Comparison of ENCODE assay signal across 19 mouse cellular contexts in genomic region chr3:151943542-151943941, GRCm38 (mm10).
DNase-seq lines count a peak whose midpoint lies in the region; ATAC-seq lines count a peak whose summit lies in the region.
"Had no signal": no experiment of that assay in that cellular context is flagged by ENCODE, and none has a peak within 500 bp of the region (broad histone marks: within the 10 kb centered on the region; RNA-seq: fewer than 3 reads in every experiment).

No protein-coding gene starts in this region.

- DNase-seq in cerebellum, postnatal 10 days: peak; percentile 3 to 7
- no peak for DNase-seq in cerebellum, adult 18-20 months
- DNase-seq in hindbrain, embryonic 11.5 days (ENCODE audit: low spot score): peak; percentile 2
- DNase-seq in hindbrain, embryonic 10.5 days (ENCODE audit: low spot score): no peak
- DNase-seq in embryonic facial prominence, embryonic 10.5 days (ENCODE audit: low spot score): peak; percentile 19
- DNase-seq in thymus, postnatal 14 days: no peak
- DNase-seq: cerebellum, adult 11 months; gastrocnemius, postnatal 10 days; kidney, postnatal 10 days; lung, postnatal 36 days; spleen, adult 18-20 months had no signal

- no peaks in the 10 kb centered on the region for H3K27me3 ChIP-seq in hindbrain, embryonic 11.5 days (ENCODE audit: control insufficient read depth, insufficient read depth, low read length)
- no peaks in the 10 kb centered on the region for H3K27me3 ChIP-seq in hindbrain, embryonic 10.5 days (ENCODE audit: insufficient read depth, poor library complexity, severe bottlenecking)
- H3K27me3 ChIP-seq in embryonic facial prominence, embryonic 10.5 days (replicated peaks; ENCODE audit: low read depth, poor library complexity, severe bottlenecking): no peaks in the 10 kb centered on the region
- no peaks in the 10 kb centered on the region for H3K27me3 ChIP-seq in limb, embryonic 12.5 days
- H3K27me3 ChIP-seq: CH12.LX; hindbrain, embryonic 13.5 days; midbrain, embryonic 12.5 days; stomach, embryonic 15.5 days had no signal

- H3K4me2 ChIP-seq in hindbrain, embryonic 11.5 days (replicated peaks; ENCODE audit: low read depth, low read length): no peak overlapping the region
- no peak overlapping the region for H3K4me2 ChIP-seq in limb, embryonic 12.5 days
- H3K4me2 ChIP-seq: hindbrain, embryonic 13.5 days; midbrain, embryonic 12.5 days; stomach, embryonic 15.5 days had no signal

- no peaks in the 10 kb centered on the region for H3K4me1 ChIP-seq in hindbrain, embryonic 11.5 days (replicated peaks; ENCODE audit: control insufficient read depth, insufficient read depth, low read length)
- H3K4me1 ChIP-seq in hindbrain, embryonic 10.5 days (replicated peaks): no peaks in the 10 kb centered on the region
- 0 out of 2 replicates have a peak, but pooled peaks cover 4% of the 10 kb centered on the region for H3K4me1 ChIP-seq in embryonic facial prominence, embryonic 10.5 days
- 0 out of 2 replicates have a peak, but pooled peaks cover 2% of the 10 kb centered on the region for H3K4me1 ChIP-seq in limb, embryonic 12.5 days (replicated peaks)
- H3K4me1 ChIP-seq: hindbrain, embryonic 13.5 days; midbrain, embryonic 12.5 days had no signal

- H3K9me3 ChIP-seq in hindbrain, embryonic 11.5 days (ENCODE audit: control insufficient read depth, low read length): no peaks in the 10 kb centered on the region
- no peaks in the 10 kb centered on the region for H3K9me3 ChIP-seq in hindbrain, embryonic 10.5 days
- no peaks in the 10 kb centered on the region for H3K9me3 ChIP-seq in embryonic facial prominence, embryonic 10.5 days
- no peaks in the 10 kb centered on the region for H3K9me3 ChIP-seq in limb, embryonic 12.5 days
- H3K9me3 ChIP-seq: hindbrain, embryonic 13.5 days; midbrain, embryonic 12.5 days; stomach, embryonic 15.5 days had no signal

- no peak overlapping the region for H3K4me3 ChIP-seq in hindbrain, embryonic 11.5 days (ENCODE audit: low read depth, low read length)
- H3K4me3 ChIP-seq in hindbrain, embryonic 10.5 days: no peak overlapping the region
- no peak overlapping the region for H3K4me3 ChIP-seq in embryonic facial prominence, embryonic 10.5 days
- H3K4me3 ChIP-seq in limb, embryonic 12.5 days (replicated peaks): no peak overlapping the region
- H3K4me3 ChIP-seq: hindbrain, embryonic 13.5 days; midbrain, embryonic 12.5 days; stomach, embryonic 15.5 days had no signal

- 79% methylated on average over 3 of the region's 3 CpGs for WGBS in hindbrain, embryonic 11.5 days
- 72% methylated on average over 3 of the region's 3 CpGs for WGBS in hindbrain, embryonic 10.5 days
- 67% methylated on average over 3 of the region's 3 CpGs for WGBS in embryonic facial prominence, embryonic 10.5 days
- 56% methylated on average over 3 of the region's 3 CpGs for WGBS in limb, embryonic 12.5 days

- no peak overlapping the region for H3K9ac ChIP-seq in hindbrain, embryonic 11.5 days (ENCODE audit: low read depth, low read length)
- no peak overlapping the region for H3K9ac ChIP-seq in limb, embryonic 12.5 days (replicated peaks)
- H3K9ac ChIP-seq: hindbrain, embryonic 13.5 days; liver, embryonic 14.5 days; midbrain, embryonic 12.5 days; stomach, embryonic 15.5 days had no signal

- no peak for ATAC-seq in hindbrain, embryonic 11.5 days (ENCODE audit: low FRiP score)
- ATAC-seq in limb, embryonic 12.5 days (ENCODE audit: insufficient number of reproducible peaks, insufficient read depth, low FRiP score, low TSS enrichment, low read depth): peak; percentile 76; the same call in 1 of the 2 replicates
- ATAC-seq in monocyte, adult 5-6 weeks (replicated peaks; ENCODE audit: insufficient number of reproducible peaks, low FRiP score, low TSS enrichment, poor library complexity, severe bottlenecking): no peak
- ATAC-seq: intestine, postnatal 0 days had no signal

- H3K36me3 ChIP-seq in hindbrain, embryonic 11.5 days (ENCODE audit: control insufficient read depth, insufficient read depth, low read length): no peaks in the 10 kb centered on the region
- H3K36me3 ChIP-seq in hindbrain, embryonic 10.5 days: no peaks in the 10 kb centered on the region
- H3K36me3 ChIP-seq in embryonic facial prominence, embryonic 10.5 days (replicated peaks): no peaks in the 10 kb centered on the region
- H3K36me3 ChIP-seq in limb, embryonic 12.5 days: no peaks in the 10 kb centered on the region
- H3K36me3 ChIP-seq: hindbrain, embryonic 13.5 days; midbrain, embryonic 12.5 days; stomach, embryonic 15.5 days had no signal

- no peak overlapping the region for H3K27ac ChIP-seq in hindbrain, embryonic 11.5 days (ENCODE audit: low read depth, low read length)
- no peak overlapping the region for H3K27ac ChIP-seq in hindbrain, embryonic 10.5 days
- no peak overlapping the region; the same call in 1 of the 2 replicates for H3K27ac ChIP-seq in embryonic facial prominence, embryonic 10.5 days (replicated peaks)
- no peak overlapping the region for H3K27ac ChIP-seq in limb, embryonic 12.5 days
- H3K27ac ChIP-seq: hindbrain, embryonic 13.5 days; liver, embryonic 14.5 days; midbrain, embryonic 12.5 days; stomach, embryonic 15.5 days had no signal

Comparison
In these comparisons a context has a peak if more than half of its experiments do, and no peak if none do; other contexts are left out.
1. DNase-seq: peak in cerebellum, postnatal 10 days (2 of 2), hindbrain, embryonic 11.5 days (single experiment) and embryonic facial prominence, embryonic 10.5 days (single experiment); none in cerebellum, adult 18-20 months (0 of 2), hindbrain, embryonic 10.5 days (single experiment) and thymus, postnatal 14 days (single experiment).